In genomic region chr5:48878081-48878480, GRCm38 (mm10) we compare ENCODE assay signal across 28 mouse cellular contexts.
"Had no signal": no experiment of that assay in that cellular context is flagged by ENCODE, and none has a peak within 500 bp of the region (broad histone marks: within the 10 kb centered on the region; RNA-seq: fewer than 3 reads in every experiment).

No protein-coding gene starts in this region.

- ATAC-seq: forebrain, embryonic 13.5 days; forebrain, embryonic 14.5 days; forebrain, embryonic 15.5 days; forebrain, embryonic 16.5 days; forebrain, postnatal 0 days had no signal

- H3K4me2 ChIP-seq: embryonic facial prominence, embryonic 12.5 days; embryonic facial prominence, embryonic 13.5 days; embryonic facial prominence, embryonic 15.5 days; forebrain, embryonic 12.5 days; forebrain, embryonic 13.5 days; forebrain, embryonic 15.5 days had no signal

- DNase-seq: cerebellum, adult 8-10 months; cerebellum, adult 9-10 months; cerebellum, adult 9-11 months; cerebellum, postnatal 10 days; cerebellum, postnatal 14 days; cerebellum, postnatal 25 days; cerebellum, postnatal 36 days; embryo, embryonic 11 days; forebrain, postnatal 0 days; gastrocnemius, adult 2 months; gastrocnemius, postnatal 10 days; gastrocnemius, postnatal 14 days; gastrocnemius, postnatal 25 days; gastrocnemius, postnatal 36 days; heart, adult 11 months; heart, adult 18-20 months; heart, adult 2 months had no signal

- H3K9me3 ChIP-seq: embryonic facial prominence, embryonic 10.5 days; embryonic facial prominence, embryonic 12.5 days; embryonic facial prominence, embryonic 13.5 days; embryonic facial prominence, embryonic 15.5 days; forebrain, embryonic 10.5 days; forebrain, embryonic 12.5 days; forebrain, embryonic 13.5 days; forebrain, embryonic 15.5 days had no signal

- H3K4me1 ChIP-seq: embryonic facial prominence, embryonic 10.5 days; embryonic facial prominence, embryonic 12.5 days; embryonic facial prominence, embryonic 13.5 days; embryonic facial prominence, embryonic 15.5 days; forebrain, embryonic 10.5 days; forebrain, embryonic 12.5 days; forebrain, embryonic 13.5 days; forebrain, embryonic 15.5 days had no signal

- H3K9ac ChIP-seq: embryonic facial prominence, embryonic 12.5 days; embryonic facial prominence, embryonic 13.5 days; embryonic facial prominence, embryonic 15.5 days; forebrain, embryonic 12.5 days; forebrain, embryonic 13.5 days; forebrain, embryonic 15.5 days; forebrain, postnatal 0 days had no signal

- H3K36me3 ChIP-seq: embryonic facial prominence, embryonic 10.5 days; embryonic facial prominence, embryonic 12.5 days; embryonic facial prominence, embryonic 13.5 days; embryonic facial prominence, embryonic 15.5 days; forebrain, embryonic 10.5 days; forebrain, embryonic 12.5 days; forebrain, embryonic 15.5 days had no signal

- H3K27me3 ChIP-seq: embryonic facial prominence, embryonic 12.5 days; embryonic facial prominence, embryonic 13.5 days; embryonic facial prominence, embryonic 15.5 days; forebrain, embryonic 12.5 days; forebrain, embryonic 13.5 days; forebrain, embryonic 15.5 days had no signal

- H3K4me3 ChIP-seq: embryonic facial prominence, embryonic 10.5 days; embryonic facial prominence, embryonic 12.5 days; embryonic facial prominence, embryonic 13.5 days; embryonic facial prominence, embryonic 15.5 days; erythroblast, embryonic 14.5 days; forebrain, embryonic 10.5 days; forebrain, embryonic 12.5 days; forebrain, embryonic 13.5 days; forebrain, embryonic 15.5 days; gastrocnemius, adult 2 months; heart, adult 2 months had no signal

- H3K27ac ChIP-seq: embryonic facial prominence, embryonic 10.5 days; embryonic facial prominence, embryonic 12.5 days; embryonic facial prominence, embryonic 13.5 days; embryonic facial prominence, embryonic 15.5 days; forebrain, embryonic 10.5 days; forebrain, embryonic 12.5 days; forebrain, embryonic 13.5 days; forebrain, embryonic 15.5 days; gastrocnemius, adult 2 months; heart, adult 2 months had no signal
